Mouse (Mus musculus): Measurements from ENCODE around the gene Iars2. TPM values are rescaled to one million over a fixed set of nuclear protein-coding genes. Genes with fewer than 3 reads are reported as not detected.

Gene Iars2
- polyA plus RNA-seq, 1 experiment from 2014 or later = 36.4 TPM

DNA sequence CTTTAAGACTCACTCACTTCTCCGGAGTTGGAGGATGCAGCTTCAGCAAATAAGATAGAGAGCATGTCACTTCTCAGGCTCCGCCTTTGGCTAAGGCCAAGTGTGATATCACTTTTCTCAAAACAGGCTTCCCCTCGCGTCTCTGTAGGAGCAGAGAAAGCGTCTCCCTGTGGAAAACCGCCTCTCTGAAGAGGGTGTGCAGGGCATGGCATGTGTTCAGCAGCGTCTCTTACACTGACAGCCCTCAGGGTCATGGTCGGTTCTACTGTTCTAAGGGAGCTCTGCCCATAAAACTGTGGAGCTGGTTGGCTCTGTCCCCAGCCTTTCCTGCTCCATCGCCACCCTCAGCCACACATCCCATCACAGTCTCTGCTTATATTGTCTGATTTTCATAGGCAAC lies 49.9 kb downstream of the Iars2 start:
- Histone ChIP-seq H3K9me3 (replicated peaks; ENCODE audit: control insufficient read depth, low read length) (no peaks in the 10 kb centered on the region), H3K4me2 (ENCODE audit: low read depth, low read length) (no peak overlapping the region), H3K4me1 (ENCODE audit: control insufficient read depth, insufficient read depth, low read length) (no peaks in the 10 kb centered on the region), H3K36me3 (ENCODE audit: control insufficient read depth, insufficient read depth, low read length) (peaks cover 46% of the 10 kb centered on the region), H3K4me3 (replicated peaks; ENCODE audit: low read length) (no peak overlapping the region), H3K27me3 (ENCODE audit: control insufficient read depth, insufficient read depth, low read length) (no peaks in the 10 kb centered on the region), H3K27ac (ENCODE audit: low read length) (no peak overlapping the region), H3K9ac (ENCODE audit: low read length) (no peak overlapping the region)
- 69% methylated on average over 9 of the region's 9 CpGs for WGBS
- no peak for ATAC-seq (ENCODE audit: insufficient read depth, low FRiP score)

GRCm38 (mm10) chr1:185277022-185277421 lies 52.2 kb downstream of the Iars2 start:
- no peak for ATAC-seq (ENCODE audit: insufficient read depth, low FRiP score)
- Histone ChIP-seq H3K36me3 (ENCODE audit: control insufficient read depth, insufficient read depth, low read length) (peaks cover 45% of the 10 kb centered on the region), H3K9me3 (replicated peaks; ENCODE audit: control insufficient read depth, low read length) (no peaks in the 10 kb centered on the region), H3K4me2 (ENCODE audit: low read depth, low read length) (no peak overlapping the region), H3K9ac (ENCODE audit: low read length) (no peak overlapping the region), H3K27ac (ENCODE audit: low read length) (no peak overlapping the region), H3K4me3 (replicated peaks; ENCODE audit: low read length) (no peak overlapping the region), H3K27me3 (ENCODE audit: control insufficient read depth, insufficient read depth, low read length) (no peaks in the 10 kb centered on the region), H3K4me1 (ENCODE audit: control insufficient read depth, insufficient read depth, low read length) (no peaks in the 10 kb centered on the region)
- WGBS = 81% methylated on average over 11 of the region's 11 CpGs

DNA sequence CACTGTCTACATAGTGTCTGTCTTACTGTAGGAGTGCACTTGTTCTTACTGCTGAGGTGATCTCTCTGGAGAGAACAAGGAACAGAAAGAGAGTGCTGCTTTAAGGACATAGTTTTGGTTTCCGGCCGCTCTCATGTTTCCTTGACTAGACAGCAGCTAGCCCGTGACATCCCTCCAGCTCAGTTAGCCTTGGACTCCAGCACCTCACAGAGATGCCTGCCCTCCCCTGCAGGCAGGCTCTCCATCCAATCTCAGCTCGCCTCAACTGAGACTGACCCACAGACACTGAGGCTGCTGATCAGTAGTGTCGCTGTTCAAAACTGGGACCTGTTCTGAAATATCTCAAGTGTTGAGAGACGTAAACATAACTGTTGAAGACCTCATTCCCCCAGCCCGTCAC lies 53.2 kb downstream of the Iars2 start:
- Histone ChIP-seq H3K9ac (ENCODE audit: low read length) (no peak overlapping the region), H3K36me3 (ENCODE audit: control insufficient read depth, insufficient read depth, low read length) (peaks cover 47% of the 10 kb centered on the region), H3K27ac (ENCODE audit: low read length) (no peak overlapping the region), H3K27me3 (ENCODE audit: control insufficient read depth, insufficient read depth, low read length) (no peaks in the 10 kb centered on the region), H3K4me1 (ENCODE audit: control insufficient read depth, insufficient read depth, low read length) (no peaks in the 10 kb centered on the region), H3K4me2 (ENCODE audit: low read depth, low read length) (no peak overlapping the region), H3K9me3 (replicated peaks; ENCODE audit: control insufficient read depth, low read length) (no peaks in the 10 kb centered on the region), H3K4me3 (replicated peaks; ENCODE audit: low read length) (no peak overlapping the region)
- no peak for ATAC-seq (ENCODE audit: insufficient read depth, low FRiP score)
- WGBS = 90% methylated on average over 7 of the region's 7 CpGs

- WGBS = 81% methylated on average over 5 of the region's 5 CpGs
- Histone ChIP-seq H3K4me2 (ENCODE audit: low read depth, low read length) (no peak overlapping the region), H3K27ac (ENCODE audit: low read length) (no peak overlapping the region), H3K9ac (ENCODE audit: low read length) (no peak overlapping the region), H3K9me3 (replicated peaks; ENCODE audit: control insufficient read depth, low read length) (no peaks in the 10 kb centered on the region), H3K4me1 (ENCODE audit: control insufficient read depth, insufficient read depth, low read length) (0 out of 2 replicates have a peak, but pooled peaks cover 2% of the 10 kb centered on the region), H3K27me3 (ENCODE audit: control insufficient read depth, insufficient read depth, low read length) (no peaks in the 10 kb centered on the region), H3K4me3 (replicated peaks; ENCODE audit: low read length) (no peak overlapping the region), H3K36me3 (ENCODE audit: control insufficient read depth, insufficient read depth, low read length) (peaks cover 39% of the 10 kb centered on the region; the same call in 1 of the 2 replicates)
- no peak for ATAC-seq (ENCODE audit: insufficient read depth, low FRiP score)
Measured at GRCm38 (mm10) chr1:185274819-185275545, 54.2 kb downstream of the Iars2 start.

- Histone ChIP-seq H3K27ac (ENCODE audit: low read length) (no peak overlapping the region), H3K4me3 (replicated peaks; ENCODE audit: low read length) (no peak overlapping the region), H3K4me2 (ENCODE audit: low read depth, low read length) (no peak overlapping the region), H3K9ac (ENCODE audit: low read length) (no peak overlapping the region), H3K36me3 (ENCODE audit: control insufficient read depth, insufficient read depth, low read length) (peaks cover 27% of the 10 kb centered on the region; the same call in 1 of the 2 replicates), H3K4me1 (ENCODE audit: control insufficient read depth, insufficient read depth, low read length) (0 out of 2 replicates have a peak, but pooled peaks cover 2% of the 10 kb centered on the region), H3K27me3 (ENCODE audit: control insufficient read depth, insufficient read depth, low read length) (no peaks in the 10 kb centered on the region), H3K9me3 (replicated peaks; ENCODE audit: control insufficient read depth, low read length) (no peaks in the 10 kb centered on the region)
- WGBS = 89% methylated on average over 9 of the region's 9 CpGs
- no peak for ATAC-seq (ENCODE audit: insufficient read depth, low FRiP score)
Measured at GRCm38 (mm10) chr1:185271373-185271772, 57.8 kb downstream of the Iars2 start.

DNA sequence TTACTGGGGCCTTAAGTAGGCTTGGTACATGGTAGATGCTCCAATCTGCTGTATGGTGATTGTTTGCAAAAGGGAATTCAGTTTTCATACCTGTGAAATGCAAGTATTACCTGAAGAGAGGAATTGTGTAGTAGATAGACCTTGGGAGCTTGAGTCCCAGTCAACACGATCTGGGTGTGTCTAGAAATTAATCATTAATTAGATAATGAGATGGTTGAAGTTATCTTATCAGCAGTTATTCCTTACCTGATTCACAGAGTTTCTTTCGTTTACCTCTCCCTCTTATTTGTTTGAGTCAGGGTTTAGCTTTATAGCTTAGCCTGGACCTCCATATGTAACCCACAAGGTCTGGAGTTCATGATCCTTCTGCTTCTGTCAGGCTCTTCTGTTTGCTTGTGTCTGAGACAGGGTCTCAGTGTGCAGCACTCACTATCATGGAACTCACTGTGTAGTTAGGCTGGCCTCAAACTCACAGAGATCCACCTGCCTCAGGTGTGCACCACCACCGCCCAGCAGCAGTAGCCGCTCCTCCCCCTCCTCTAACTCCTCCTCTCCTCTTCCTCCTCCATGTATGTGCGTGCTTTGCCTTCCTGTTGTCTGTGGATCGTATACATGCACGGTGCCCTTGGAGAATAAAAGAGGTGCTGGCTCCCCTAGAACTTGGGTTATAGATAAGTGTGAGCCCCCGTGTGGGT lies 58.6 kb downstream of the Iars2 start:
- 0 out of 2 replicates have a peak, but pooled peaks cover 2% of the 10 kb centered on the region for H3K4me1 ChIP-seq (ENCODE audit: control insufficient read depth, insufficient read depth, low read length)
- peaks cover 22% of the 10 kb centered on the region; the same call in 1 of the 2 replicates for H3K36me3 ChIP-seq (ENCODE audit: control insufficient read depth, insufficient read depth, low read length)
- no peak overlapping the region for H3K9ac ChIP-seq (ENCODE audit: low read length)
- peak; percentile 26; the same call in 1 of the 2 replicates for ATAC-seq (ENCODE audit: insufficient read depth, low FRiP score)
- H3K4me2 ChIP-seq (ENCODE audit: low read depth, low read length) = no peak overlapping the region
- H3K27me3 ChIP-seq (ENCODE audit: control insufficient read depth, insufficient read depth, low read length) = no peaks in the 10 kb centered on the region
- no peak overlapping the region for H3K4me3 ChIP-seq (replicated peaks; ENCODE audit: low read length)
- no peaks in the 10 kb centered on the region for H3K9me3 ChIP-seq (replicated peaks; ENCODE audit: control insufficient read depth, low read length)
- H3K27ac ChIP-seq (ENCODE audit: low read length) = 0 out of 2 replicates have a peak overlapping the region, but pooled peaks have one; percentile 6
- WGBS = 85% methylated on average over 8 of the region's 8 CpGs

GRCm38 (mm10) chr1:185268675-185269074 lies 60.5 kb downstream of the Iars2 start:
- H3K9ac ChIP-seq (ENCODE audit: low read length) = no peak overlapping the region
- no peaks in the 10 kb centered on the region for H3K27me3 ChIP-seq (ENCODE audit: control insufficient read depth, insufficient read depth, low read length)
- no peak overlapping the region for H3K27ac ChIP-seq (ENCODE audit: low read length)
- WGBS = 86% methylated on average over 4 of the region's 4 CpGs
- peaks cover 31% of the 10 kb centered on the region; the same call in 1 of the 2 replicates for H3K36me3 ChIP-seq (ENCODE audit: control insufficient read depth, insufficient read depth, low read length)
- no peaks in the 10 kb centered on the region for H3K9me3 ChIP-seq (replicated peaks; ENCODE audit: control insufficient read depth, low read length)
- no peak overlapping the region for H3K4me2 ChIP-seq (ENCODE audit: low read depth, low read length)
- no peak for ATAC-seq (ENCODE audit: insufficient read depth, low FRiP score)
- no peak overlapping the region for H3K4me3 ChIP-seq (replicated peaks; ENCODE audit: low read length)
- H3K4me1 ChIP-seq (ENCODE audit: control insufficient read depth, insufficient read depth, low read length) = 0 out of 2 replicates have a peak, but pooled peaks cover 2% of the 10 kb centered on the region

DNA sequence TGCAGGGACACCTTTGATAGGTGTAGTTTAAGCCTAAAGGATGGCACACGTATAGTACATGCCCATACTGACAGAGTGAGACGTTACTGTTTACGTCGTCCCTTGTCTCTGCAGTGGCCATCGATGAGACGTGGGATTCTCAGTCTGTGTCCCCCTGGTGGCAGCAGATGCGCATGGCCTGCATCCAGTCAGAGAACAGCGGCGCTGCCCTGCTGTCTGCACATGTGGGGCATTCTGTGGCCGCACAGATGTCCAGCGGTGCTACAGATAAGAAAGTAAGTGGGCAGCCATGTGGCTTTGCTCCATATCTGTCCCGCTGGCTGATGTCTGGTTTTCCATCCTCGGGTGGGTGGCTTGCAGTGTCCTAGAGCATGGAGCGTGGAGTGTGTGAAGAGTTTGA lies 66.6 kb downstream of the Iars2 start:
- H3K4me2 ChIP-seq (ENCODE audit: low read depth, low read length) = no peak overlapping the region
- H3K4me3 ChIP-seq (replicated peaks; ENCODE audit: low read length) = no peak overlapping the region
- H3K9me3 ChIP-seq (replicated peaks; ENCODE audit: control insufficient read depth, low read length) = no peaks in the 10 kb centered on the region
- no peak for ATAC-seq (ENCODE audit: insufficient read depth, low FRiP score)
- no peak overlapping the region for H3K27ac ChIP-seq (ENCODE audit: low read length)
- 56% methylated on average over 14 of the region's 14 CpGs for WGBS
- no peaks in the 10 kb centered on the region for H3K4me1 ChIP-seq (ENCODE audit: control insufficient read depth, insufficient read depth, low read length)
- no peak overlapping the region for H3K9ac ChIP-seq (ENCODE audit: low read length)
- no peaks in the 10 kb centered on the region for H3K27me3 ChIP-seq (ENCODE audit: control insufficient read depth, insufficient read depth, low read length)
- peaks cover 43% of the 10 kb centered on the region for H3K36me3 ChIP-seq (ENCODE audit: control insufficient read depth, insufficient read depth, low read length)

- H3K27ac ChIP-seq (ENCODE audit: low read length) = no peak overlapping the region
- H3K36me3 ChIP-seq (ENCODE audit: control insufficient read depth, insufficient read depth, low read length) = peaks cover 19% of the 10 kb centered on the region
- no peaks in the 10 kb centered on the region for H3K9me3 ChIP-seq (replicated peaks; ENCODE audit: control insufficient read depth, low read length)
- 0 out of 2 replicates have a peak, but pooled peaks cover 3% of the 10 kb centered on the region for H3K4me1 ChIP-seq (ENCODE audit: control insufficient read depth, insufficient read depth, low read length)
- no peaks in the 10 kb centered on the region for H3K27me3 ChIP-seq (ENCODE audit: control insufficient read depth, insufficient read depth, low read length)
- no peak for ATAC-seq (ENCODE audit: insufficient read depth, low FRiP score)
- no peak overlapping the region for H3K9ac ChIP-seq (ENCODE audit: low read length)
- no peak overlapping the region for H3K4me3 ChIP-seq (replicated peaks; ENCODE audit: low read length)
- 44% methylated on average over 3 of the region's 3 CpGs for WGBS
- no peak overlapping the region for H3K4me2 ChIP-seq (ENCODE audit: low read depth, low read length)
Measured at GRCm38 (mm10) chr1:185256753-185257152, 72.4 kb downstream of the Iars2 start.

Measured in stomach, embryonic 16.5 days (tissue).